Mouse (Mus musculus): Measurements from ENCODE around the gene Olfr350.

Olfr350 gene

DNA sequence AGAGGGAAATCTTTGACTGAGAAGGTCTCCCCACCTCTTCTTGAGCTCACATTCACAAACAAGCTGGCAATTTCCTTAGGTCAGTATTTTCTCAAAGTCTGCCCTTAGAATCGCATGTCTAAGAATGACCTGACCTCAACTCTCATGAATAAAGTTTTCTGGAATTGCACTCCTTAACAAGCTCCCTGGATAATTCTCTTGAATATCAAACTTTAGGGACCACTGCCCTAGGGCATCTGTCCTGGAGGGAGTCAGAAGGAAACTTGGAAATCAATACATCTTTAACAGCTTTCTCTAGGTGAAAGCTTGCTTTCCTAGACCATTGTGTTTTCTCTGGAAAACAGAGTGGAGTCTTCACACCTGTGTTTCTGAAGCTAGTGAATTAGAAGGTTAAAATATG lies at the start of gene Olfr350:
TSS of gene Olfr350 (plus strand) at position 301 of the 400 bp plus-strand sequence.
- no peak for DNase-seq (ENCODE audit: low spot score)

DNA sequence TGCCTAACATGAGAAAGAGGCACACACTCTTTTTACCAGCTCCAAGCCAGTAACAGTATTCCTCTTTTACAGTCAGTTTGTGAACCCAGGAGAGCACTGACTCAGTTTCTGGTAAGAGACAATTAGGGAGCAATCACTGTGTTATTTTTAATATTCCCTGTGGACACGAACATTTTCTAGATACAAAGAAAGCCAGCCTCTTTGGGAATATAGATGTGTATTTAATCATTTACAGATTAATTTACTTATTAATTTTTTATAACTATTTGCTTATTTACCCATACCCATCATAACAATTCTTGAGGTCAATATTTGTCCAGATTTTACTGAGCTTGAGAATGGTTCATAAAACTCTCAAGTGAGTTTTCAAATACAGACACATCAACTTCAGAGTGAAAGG lies 29.2 kb upstream of the Olfr350 start, which contains the start of gene Olfr3:
TSS of gene Olfr3 (minus strand) at position 101 of the 400 bp plus-strand sequence.
- DNase-seq (ENCODE audit: low spot score), result no peak

DNA sequence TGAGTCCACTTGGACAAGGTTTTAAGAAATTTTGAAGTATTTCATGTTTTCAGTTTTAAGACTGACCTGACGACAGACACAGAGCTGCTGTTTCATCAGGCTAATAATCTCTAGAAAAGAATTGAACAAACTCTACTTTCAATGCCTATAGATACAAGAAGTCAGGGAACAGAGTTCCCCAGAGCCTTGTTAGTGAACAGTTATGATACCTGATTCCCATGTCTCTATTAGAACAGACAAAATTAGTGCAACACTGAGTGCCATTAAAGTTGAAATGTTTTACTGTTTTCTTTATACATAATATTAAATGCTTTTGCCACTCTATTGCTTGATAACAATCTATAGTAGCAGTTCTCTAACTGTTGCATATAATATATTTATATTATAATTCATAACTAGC lies 16.4 kb downstream of the Olfr350 start, which contains the start of gene Olfr351:
TSS of gene Olfr351 (minus strand) at position 101 of the 400 bp plus-strand sequence.
- DNase-seq (ENCODE audit: low spot score), result no peak

DNA sequence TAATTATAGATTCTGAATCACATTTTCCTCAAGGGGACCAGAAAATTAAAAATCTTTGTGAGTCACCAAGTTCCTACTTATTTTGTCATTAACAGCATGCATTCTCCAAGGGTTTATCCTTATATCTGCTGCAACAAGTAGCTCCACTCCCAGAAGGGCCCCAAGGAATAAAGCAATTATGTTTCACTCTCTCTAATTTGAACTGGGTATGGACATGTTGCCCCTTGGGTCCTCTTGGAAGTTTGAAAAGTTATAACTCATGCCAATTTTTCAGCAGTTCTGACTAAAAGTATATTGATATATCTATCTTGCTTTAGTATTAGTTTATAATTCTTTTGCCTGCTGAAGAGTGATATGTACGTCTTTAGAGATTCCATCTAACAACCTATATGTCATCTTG lies 22.1 kb downstream of the Olfr350 start, which contains the start of gene Olfr352:
TSS of gene Olfr352 (plus strand) at position 301 of the 400 bp plus-strand sequence.
- DNase-seq (ENCODE audit: low spot score), result no peak

DNA sequence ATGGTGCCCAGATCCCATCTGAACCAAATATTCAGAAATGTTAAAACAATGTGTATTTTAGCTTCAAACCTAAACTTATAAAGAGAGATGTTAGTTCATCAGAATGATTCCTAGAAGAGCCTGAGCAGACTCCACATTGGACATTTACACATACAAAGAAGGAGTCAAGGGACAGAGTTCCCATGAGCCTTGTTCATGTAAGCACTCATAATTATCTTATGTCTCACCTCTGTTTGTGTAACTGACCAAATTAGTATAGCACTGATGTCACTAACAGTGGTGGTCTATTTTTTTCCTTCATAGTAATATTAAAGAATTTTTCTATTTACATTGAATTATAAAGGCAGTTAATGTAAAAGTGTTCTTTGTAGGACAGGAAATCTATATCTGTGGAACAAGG lies 46.7 kb downstream of the Olfr350 start, which contains the start of gene Olfr353:
TSS of gene Olfr353 (minus strand) at position 101 of the 400 bp plus-strand sequence.
- DNase-seq (ENCODE audit: low spot score), result no peak

DNA sequence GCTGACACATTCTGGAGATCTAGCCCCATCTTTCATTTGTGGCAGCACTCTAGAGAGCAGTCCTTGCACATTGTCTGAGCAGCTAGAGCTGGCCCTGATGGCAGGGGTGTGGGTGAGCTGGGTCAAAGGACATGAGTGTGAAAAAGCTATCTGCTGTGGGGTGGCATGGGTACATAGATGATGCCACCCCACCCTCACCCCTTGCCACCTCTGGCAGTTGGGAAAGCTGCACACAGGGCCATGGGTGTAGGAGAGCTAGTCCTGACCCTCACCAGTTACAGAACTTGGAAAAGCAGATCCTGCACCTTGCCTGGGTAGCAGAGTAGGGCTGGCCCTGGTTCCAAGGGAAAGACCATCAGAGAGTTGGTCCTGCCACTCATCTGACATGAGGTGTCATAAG lies 51.0 kb downstream of the Olfr350 start:
- no peak for DNase-seq (ENCODE audit: low spot score)

Data from urinary bladder, postnatal 14 days (tissue).